Mouse (Mus musculus): ENCODE results near the gene Carm1.

Carm1 gene

DNA sequence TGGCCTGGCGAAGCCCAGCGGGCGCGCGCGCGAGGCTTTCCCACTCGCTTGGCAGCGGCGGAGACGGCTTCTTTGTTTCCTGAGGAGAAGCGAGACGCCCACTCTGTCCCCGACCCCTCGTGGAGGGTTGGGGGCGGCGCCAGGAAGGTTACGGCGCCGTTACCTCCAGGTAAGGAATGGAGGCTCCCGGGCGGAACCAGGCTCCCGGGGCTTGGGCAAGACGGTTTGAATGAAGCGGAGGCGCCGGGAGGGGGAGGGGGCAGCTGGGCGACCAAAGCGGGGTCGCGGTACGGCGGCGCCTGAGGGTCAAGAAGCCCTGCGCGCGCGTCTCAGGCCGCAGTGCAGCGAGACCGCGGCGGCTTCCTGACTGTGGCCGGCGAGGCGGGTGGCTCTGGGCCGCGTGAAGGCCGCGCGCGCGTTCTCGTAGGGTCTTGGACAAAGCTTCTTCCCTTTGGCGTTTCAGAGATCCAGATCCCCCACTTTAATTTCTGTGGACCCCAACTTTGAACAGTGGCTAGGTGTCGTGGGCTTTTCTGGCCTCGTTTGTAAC, 69.6 kb downstream of the Carm1 start:
- peak; percentile 92 for DNase-seq

DNA sequence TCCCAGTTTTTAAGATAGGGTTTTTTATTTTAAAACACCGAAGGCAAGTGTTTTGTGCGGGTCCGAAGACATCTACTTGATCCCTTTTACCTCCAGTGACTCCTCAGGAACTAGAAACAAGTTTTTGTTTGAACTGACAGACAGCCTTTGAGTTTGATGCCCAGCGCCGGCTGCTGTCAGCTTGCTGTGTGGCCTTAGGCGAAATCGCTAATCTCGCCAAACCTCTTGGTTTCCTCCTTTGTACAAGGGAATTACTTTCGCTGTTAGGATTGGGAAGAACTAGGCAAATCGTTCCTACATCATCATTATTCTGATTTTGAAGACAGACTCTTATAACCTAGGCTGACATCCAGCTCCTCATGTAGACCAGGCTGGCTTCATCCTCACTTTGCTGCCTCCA, 70.4 kb downstream of the Carm1 start:
- DNase-seq: no peak

DNA sequence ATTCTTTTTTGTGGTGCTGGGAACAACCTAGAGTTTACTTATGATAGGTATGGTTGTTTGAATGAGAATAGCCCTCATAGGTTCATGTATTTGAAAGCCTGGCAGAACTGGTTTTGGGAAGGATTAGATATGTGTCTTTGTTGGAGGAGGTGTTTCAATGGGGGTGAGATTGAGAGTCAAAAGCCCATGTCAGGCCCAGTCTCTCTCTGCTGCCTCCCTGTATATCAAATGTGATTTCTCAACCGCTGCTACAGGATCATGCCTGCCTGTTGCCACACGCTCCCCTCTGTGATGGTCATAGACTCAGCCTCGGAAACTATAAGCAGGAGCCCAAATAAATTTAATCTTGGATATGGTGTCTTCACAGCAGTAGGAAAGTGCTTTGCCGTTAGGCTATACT, 73.5 kb downstream of the Carm1 start:
- no peak for DNase-seq

DNA sequence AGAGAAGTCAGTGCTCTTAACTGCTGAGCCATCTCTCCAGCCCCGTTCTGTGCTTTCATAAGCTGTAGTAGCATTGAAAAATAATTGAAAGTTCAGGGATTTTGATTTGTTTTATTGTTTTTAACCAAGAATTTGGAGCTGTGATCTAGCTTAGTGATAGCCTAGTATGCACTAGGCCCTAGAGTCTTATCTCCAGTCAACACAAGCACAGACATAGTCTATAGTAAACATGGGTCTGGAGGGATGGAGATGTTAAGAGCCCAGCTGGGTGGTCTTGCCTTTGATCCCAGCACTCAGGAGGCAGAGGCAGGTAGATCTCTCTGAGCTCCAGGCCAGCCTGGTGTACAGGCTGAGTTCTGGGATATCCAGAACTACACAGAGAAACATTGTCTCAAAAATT, 76.0 kb downstream of the Carm1 start:
- DNase-seq: no peak

DNA sequence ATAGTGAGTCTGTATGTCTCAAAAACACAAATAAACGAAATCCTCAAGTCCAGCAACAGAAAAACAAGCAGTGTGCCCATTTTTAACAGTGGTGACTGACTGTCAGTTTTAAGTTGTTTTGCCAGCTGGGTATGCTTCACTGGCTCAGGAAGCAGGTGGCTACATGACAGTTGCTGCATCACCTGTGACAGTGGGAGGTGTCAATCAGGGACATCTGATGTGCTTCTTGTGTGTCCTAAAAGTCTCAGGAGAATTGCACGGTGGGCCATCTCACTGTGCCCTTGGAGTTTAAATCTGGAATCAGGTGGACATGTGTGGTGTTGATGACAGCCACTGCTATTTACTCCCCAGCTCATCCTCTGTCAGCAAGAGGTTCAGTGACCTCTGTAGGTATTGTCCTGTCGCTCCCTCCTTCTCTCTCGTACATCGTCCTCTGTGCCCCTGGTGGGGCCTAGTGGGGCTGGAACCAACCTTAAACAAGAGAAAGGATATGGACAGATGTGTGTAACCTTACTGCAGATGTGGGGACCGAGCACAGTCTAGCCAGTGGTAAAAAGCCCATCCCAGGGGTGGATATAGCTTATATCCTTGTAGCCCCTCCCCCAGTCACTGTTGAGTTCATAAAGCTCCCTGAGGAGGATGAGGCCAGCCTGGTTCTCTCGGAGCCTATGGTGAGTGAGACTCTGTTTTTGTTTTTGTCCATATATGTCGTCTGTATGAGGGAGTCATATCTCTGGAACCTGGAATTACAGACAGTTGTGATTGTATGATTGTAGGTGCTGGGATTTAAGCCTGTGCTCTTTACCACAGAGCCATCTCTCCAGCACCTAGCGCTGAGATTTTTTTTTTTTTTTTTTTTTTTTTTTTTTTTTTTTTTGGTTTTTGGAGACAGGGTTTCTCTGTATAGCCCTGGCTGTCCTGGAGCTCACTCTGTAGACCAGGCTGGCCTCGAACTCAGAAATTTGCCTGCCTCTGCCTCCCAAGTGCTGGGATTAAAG, 78.9 kb downstream of the Carm1 start:
- no peak for DNase-seq

DNA sequence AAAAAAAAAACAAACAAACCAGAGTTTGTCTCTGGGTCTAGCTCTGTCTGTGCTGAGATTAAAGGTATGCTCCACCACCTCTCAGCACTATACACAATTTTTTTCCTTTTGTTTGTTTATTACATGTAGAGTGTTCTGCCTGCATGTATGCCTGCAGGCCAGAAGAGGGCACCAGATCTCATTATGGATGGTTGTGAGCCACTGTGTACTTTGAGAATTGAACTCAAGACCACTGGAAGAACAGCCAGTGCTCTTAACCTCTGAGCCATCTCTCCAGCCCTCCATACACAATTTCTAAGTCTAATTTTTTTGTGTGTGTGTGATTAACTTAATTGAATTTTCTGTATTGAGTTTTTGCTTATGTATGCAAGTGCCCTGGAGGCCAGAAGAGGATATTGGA, 79.9 kb downstream of the Carm1 start:
- DNase-seq: no peak

DNA sequence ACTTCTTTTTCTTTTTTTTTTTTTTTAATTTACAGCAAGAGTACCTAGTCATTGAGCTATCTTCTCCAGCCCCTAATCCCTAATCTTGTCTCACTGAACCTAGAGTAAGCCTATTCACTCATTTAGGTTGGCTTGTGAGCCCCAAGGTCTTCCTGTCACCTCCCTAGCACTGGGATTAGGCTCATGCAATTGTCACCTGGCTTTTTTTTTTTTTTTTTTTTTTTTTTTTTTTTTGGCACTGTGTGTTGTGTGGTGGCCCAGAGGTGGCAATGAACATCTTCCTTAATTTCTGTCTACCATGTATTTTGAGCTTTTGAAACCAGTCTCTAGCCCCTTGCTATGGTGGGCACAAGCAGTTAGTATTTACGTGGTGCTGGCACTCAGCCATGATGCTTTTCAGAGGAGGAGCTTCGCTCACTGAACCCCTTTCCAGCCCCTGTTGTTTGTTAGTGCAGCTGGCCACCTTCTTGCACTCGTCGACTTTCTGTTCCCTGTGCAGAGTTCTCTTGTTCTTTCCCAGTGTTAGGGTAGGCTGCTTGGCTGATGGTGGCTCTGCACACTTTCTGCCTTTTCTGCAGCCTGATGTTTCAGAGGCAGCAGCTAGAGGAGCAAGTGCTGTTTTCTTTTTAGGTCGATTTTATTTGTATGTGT, 80.6 kb downstream of the Carm1 start:
- DNase-seq: no peak

DNA sequence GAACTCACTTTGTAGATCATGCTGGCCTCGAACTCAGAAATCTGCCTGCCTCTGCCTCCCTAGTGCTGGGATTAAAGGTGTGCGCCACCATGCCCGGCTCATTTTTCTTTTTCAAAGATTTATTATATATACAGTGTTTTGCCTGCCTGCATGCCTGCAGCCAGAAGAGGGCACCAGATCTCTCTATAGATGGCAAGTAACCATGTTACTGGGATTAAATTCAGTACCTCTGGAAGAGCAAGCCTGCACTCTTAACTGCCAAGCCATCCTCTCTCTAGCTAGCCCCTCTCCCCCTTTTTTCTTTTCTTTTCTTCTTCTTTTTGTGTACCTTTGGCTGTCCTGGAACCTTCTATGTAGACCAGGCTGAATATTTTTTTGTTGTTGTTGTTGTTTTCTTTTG, 84.0 kb downstream of the Carm1 start:
- peak; percentile 84 for DNase-seq

DNA sequence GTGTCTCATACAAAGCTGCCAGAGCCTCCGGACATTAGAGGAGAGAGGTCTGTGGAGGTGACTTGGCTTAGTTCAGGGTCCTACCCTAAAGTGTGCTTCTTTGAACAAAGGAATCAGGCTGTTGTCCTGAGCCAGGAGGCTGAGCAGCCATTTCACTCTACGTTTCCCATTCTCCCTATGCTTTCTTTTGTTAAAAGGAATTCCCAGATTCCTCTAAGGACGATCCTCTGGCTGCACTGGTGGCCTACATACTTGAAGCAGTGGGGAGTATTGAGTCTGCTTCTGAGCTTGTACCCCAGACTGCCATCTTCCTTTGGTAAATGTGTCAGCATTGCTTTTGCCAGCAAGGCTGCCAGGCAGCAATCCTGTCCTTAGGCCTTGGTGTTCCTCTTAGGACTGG, 86.4 kb downstream of the Carm1 start:
- DNase-seq: no peak

DNA sequence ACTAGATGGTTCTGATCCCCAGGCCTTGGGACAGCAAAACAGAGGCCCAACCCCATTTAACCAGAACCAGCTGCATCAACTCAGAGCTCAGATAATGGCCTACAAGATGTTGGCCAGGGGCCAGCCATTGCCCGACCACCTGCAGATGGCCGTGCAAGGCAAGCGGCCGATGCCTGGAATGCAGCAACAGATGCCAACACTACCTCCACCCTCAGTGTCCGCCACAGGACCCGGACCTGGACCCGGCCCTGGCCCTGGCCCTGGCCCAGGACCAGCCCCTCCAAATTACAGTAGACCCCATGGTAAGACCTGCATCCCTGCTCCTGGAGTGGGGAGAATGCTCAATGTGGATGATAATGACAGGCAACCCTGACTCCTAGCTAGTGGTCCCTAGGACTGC, 88.9 kb downstream of the Carm1 start:
- DNase-seq: no peak

DNA sequence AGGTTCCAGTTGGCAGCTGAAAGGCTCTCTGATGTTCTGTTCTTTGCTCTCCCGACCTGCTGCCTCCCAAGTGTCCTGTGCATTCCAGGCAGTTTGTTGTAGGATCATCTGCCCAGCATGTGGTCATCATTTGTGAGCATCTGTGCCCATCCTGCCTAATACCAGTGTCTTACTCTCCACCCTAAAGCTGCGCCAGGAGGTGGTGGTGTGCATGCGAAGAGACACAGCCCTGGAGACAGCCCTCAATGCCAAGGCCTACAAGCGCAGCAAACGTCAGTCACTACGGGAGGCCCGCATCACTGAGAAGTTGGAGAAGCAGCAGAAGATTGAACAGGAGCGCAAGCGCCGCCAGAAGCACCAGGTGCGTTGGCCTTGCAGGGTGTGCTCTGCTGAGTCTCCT, 92.3 kb downstream of the Carm1 start:
- DNase-seq: no peak
